Mouse (Mus musculus): ENCODE results near the gene 1700028P14Rik. TPM values are rescaled to one million over a fixed set of nuclear protein-coding genes. Genes with fewer than 3 reads are reported as not detected.
A peak's percentile ranks its signal among the peaks of the same experiment; 100 is the strongest.
"Not testable (repeated sequence)": the region's sequence is repeated elsewhere in the genome, so short reads cannot be mapped to it uniquely, and the experiment has no call there.

Gene 1700028P14Rik
- not detected in 2 replicates for total RNA-seq (2017)

DNA sequence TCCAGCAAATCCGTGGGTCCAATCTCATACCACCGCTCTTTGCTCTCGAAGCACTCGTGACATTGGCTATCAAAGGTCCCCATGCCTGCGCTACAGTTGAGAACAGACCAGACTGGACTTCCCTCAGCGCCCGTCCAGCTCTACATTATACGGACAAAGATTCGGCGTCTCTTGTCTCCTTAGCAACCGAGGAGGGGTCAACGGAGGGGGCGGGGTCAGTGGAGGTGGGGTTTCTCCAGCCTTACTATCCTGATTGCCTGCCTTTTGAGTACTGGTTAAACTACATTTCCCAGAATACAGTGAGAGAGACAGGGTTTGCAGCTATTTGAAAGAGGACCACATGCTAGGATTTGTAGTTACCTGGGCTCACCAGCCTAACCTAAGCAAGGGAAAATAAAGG lies at the start of gene 1700028P14Rik:
TSS of gene 1700028P14Rik (minus strand) at position 169 of the 400 bp plus-strand sequence.
- ATAC-seq (replicated peaks in 1 of 2; ENCODE audit: insufficient read depth in 1 of 2, low FRiP score in 2 of 2, low TSS enrichment in 1 of 2, low read depth in 1 of 2, poor library complexity in 2 of 2, severe bottlenecking in 2 of 2): no peak

DNA sequence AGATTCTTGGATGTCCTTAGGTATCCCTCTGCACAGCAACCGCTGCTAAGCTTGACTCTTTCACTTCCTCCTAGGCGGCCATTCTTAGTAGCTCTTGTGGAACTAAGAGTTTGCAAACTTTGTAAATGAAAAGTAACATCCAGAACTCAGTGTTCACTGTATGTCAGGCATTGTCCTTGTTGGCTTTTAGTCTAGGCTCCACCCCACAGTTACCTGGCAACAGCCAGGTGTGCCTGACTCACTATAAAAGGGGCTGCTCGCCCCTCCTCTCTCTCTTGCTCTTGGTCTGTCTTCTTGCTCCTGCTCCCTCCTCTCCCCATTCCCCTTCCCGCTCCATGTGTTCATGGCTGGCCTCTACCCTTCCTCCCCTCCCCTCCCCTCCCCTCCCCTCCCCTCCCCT lies 46.5 kb upstream of the 1700028P14Rik start:
- ATAC-seq (replicated peaks in 1 of 2; ENCODE audit: insufficient read depth in 1 of 2, low FRiP score in 2 of 2, low TSS enrichment in 1 of 2, low read depth in 1 of 2, poor library complexity in 2 of 2, severe bottlenecking in 2 of 2): no peak

DNA sequence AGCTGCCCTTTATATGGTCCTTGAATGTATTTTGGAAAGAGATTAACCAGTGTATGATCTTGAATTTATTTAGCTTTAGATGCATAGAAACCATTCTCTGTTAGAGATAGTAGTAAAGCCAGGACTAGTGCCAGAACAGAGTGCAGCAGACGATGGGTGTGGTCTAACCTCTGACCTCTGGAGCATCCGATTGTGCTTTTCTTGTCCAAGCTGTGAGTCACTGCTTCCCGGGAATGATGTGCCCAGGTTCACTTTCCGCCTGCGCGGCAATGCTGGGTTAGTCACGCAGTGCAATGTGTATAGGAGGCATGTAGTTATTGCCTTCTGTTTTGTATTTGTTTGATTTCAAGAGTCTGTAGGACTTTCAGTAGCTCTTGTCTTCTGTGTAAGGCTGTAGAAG lies 45.8 kb upstream of the 1700028P14Rik start:
- ATAC-seq (replicated peaks in 1 of 2; ENCODE audit: insufficient read depth in 1 of 2, low FRiP score in 2 of 2, low TSS enrichment in 1 of 2, low read depth in 1 of 2, poor library complexity in 2 of 2, severe bottlenecking in 2 of 2): no peak

DNA sequence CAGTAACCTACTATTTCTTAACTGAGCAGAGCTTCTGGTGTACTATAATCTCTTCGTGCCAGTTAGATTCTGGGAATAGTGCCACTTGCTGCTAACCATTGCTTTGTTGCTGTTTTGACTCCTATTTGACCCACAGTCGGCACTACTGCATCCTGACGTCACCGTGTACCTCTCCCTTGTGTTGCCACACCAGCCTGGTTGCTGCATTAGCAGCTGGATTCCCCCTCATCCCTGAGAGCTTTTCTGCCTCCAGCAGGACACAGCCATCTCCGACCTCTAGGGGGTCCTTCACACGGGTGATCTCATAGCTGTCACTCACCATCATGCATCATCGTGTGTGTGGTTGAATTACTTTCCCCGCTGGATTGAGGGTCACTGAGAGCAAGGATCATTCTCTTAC lies 45.2 kb upstream of the 1700028P14Rik start:
- no peak for ATAC-seq (replicated peaks in 1 of 2; ENCODE audit: insufficient read depth in 1 of 2, low FRiP score in 2 of 2, low TSS enrichment in 1 of 2, low read depth in 1 of 2, poor library complexity in 2 of 2, severe bottlenecking in 2 of 2)

DNA sequence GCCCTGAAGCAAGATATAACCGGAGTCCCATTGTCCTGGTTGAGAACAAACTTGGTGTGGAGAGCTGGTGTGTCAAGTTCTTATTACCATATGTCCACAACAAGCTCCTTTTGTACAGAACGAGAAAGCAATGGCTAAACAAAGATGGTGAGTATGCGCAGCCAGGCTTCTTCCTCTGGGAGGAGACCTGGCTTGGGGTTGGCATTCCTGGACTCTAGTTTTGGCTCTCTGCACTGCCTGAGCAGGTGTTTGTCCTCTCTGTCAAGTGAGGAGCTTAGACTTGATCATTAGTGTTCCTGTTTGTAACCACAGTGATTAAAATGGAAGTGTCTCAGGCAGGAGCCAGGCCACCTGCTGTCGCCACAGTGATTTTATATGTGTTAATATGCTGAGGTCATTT lies 41.7 kb upstream of the 1700028P14Rik start:
- no peak for ATAC-seq (replicated peaks in 1 of 2; ENCODE audit: insufficient read depth in 1 of 2, low FRiP score in 2 of 2, low TSS enrichment in 1 of 2, low read depth in 1 of 2, poor library complexity in 2 of 2, severe bottlenecking in 2 of 2)

DNA sequence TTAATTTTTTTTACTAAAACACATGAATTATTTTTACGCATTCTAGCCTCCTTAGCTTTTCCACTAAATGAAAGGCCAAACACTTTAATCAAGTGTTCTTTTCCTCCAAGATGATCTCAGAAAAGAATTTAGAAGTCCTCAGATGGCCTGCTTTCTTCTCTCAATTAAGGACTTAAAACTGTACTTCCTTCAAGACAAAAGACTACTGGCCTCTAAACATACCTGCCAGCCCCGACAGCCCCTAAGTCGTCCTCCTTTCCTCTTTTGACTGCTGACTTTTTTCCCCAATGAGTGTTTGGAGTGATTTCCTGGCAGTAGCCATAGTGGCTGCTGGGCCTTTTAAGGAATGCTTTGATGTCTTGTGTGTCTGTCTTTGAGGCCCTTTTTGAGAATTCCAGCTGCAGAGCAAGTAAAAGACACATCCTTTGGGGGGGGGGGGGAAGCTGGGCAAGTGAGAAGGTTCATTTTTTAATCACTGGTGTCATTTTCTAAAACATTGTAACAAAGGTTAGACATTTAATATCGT lies 35.9 kb upstream of the 1700028P14Rik start:
- no peak for ATAC-seq (replicated peaks in 1 of 2; ENCODE audit: insufficient read depth in 1 of 2, low FRiP score in 2 of 2, low TSS enrichment in 1 of 2, low read depth in 1 of 2, poor library complexity in 2 of 2, severe bottlenecking in 2 of 2)

DNA sequence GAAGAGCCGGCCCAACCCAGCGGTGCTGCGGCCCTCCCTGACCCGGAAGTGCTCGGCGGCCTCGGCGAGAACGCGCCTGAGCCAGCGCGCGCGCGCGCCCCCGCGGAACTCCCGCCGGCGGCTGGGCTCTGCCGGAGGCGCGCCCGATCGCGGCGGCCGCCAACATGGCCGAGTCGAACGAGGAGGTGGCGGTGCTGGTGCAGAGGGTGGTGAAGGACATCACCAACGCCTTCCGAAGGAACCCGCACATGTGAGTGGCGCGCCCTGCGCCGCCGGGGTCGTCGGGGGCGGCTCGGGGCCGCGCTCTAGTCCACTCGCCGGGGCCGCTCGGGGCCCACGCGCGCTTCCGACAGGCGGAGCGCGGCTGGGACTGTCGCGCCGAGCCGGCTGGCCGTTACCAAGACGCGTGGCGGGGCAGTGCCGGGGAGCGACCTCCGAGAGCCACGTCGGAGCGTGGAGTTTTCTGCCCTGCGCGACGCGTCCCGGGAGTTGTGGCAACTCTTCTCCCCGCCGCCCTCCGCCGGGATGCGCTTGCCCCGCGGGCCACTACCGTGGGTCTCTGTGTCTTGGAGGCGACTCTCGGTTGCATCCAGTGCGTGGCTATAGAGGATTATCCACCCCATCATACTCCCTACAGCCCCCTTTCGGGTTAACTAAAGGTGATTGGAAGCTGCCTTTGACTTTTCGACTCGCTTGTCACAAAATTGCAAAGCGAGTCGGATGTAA lies 34.8 kb upstream of the 1700028P14Rik start, which contains the start of gene Ptar1:
TSS of gene Ptar1 (plus strand) at position 134 of the 726 bp plus-strand sequence.
- peak; percentile 80 to 91; a peak in 3 of 4 replicates for ATAC-seq (replicated peaks in 1 of 2; ENCODE audit: insufficient read depth in 1 of 2, low FRiP score in 2 of 2, low TSS enrichment in 1 of 2, low read depth in 1 of 2, poor library complexity in 2 of 2, severe bottlenecking in 2 of 2)

DNA sequence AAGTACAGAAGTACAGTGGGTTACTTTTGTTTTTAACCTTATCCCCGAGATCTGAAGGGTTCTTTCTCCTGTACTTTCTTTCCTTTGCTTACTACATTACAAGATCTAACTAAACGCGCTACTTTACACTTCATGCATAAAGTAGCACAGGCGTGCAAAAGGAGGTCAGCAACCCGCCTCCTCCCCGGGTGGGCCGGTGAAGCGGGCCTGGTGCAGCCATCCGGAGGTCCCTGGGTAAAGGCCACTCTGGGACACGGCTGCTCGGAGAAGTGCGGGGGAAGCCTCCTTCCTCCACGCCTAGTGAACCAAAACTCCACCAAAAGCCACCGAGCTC lies 34.3 kb upstream of the 1700028P14Rik start:
- ATAC-seq (replicated peaks in 1 of 2; ENCODE audit: insufficient read depth in 1 of 2, low FRiP score in 2 of 2, low TSS enrichment in 1 of 2, low read depth in 1 of 2, poor library complexity in 2 of 2, severe bottlenecking in 2 of 2): no peak; a peak in 2 of 4 replicates

DNA sequence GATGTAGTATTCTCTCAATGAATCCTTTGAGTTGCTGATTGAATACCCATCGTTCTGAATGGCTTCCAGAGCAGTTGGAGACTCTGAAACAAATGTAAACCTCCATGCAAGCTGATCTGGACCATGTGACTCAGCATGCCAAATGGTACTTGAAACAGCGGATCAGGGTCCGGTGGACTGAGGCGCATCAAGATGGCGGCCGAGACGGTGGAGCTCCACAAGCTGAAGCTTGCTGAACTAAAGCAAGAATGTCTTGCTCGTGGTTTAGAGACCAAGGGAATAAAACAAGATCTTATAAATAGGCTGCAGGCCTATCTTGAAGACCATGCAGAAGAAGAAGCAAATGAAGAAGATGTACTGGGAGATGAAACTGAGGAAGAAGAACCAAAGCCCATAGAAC lies 23.0 kb upstream of the 1700028P14Rik start:
- not testable (repeated sequence) for ATAC-seq (replicated peaks in 1 of 2; ENCODE audit: insufficient read depth in 1 of 2, low FRiP score in 2 of 2, low TSS enrichment in 1 of 2, low read depth in 1 of 2, poor library complexity in 2 of 2, severe bottlenecking in 2 of 2)

DNA sequence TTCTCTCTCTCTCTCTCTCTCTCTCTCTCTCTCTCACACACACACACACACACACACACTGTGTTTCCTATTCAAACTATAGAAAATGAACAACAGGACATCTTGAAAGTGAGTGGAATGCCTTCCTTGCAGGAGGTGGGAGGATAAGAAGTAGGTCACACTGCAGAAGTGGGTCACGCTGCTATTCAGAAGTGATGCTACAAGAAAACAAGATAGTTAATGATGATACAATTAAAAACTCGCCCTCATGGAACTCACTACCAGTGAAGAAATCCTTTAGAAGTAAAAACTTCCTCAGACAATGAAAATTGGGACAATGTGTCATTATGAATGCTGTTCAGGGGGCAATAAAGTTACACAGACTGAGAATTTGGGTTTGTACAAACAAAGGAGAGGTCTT lies 20.4 kb upstream of the 1700028P14Rik start:
- no peak for ATAC-seq (replicated peaks in 1 of 2; ENCODE audit: insufficient read depth in 1 of 2, low FRiP score in 2 of 2, low TSS enrichment in 1 of 2, low read depth in 1 of 2, poor library complexity in 2 of 2, severe bottlenecking in 2 of 2)

DNA sequence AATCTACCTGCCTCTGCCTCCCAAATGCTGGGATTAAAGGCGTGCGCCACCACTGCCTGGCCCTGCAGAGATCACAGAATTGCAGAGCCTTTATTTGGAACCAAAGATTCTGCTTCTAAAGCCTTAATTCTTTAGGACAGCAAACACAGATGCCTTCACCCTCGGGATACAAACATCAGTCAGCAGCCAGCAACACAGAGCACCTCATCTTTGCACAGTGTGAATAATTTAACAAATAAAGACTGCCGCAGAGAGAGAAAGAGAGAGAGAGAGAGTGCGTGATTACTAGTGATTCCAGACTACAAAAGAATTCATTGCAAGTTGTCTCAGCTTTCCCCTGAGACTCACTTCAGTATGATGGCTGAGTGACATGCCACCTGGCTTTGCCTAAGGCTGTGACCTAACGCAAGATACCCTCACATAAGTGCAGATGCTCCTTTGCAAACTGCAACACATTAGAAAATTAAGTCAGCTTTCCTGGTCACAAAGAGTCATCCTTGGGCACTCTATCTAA lies 15.6 kb upstream of the 1700028P14Rik start:
- no peak for ATAC-seq (replicated peaks in 1 of 2; ENCODE audit: insufficient read depth in 1 of 2, low FRiP score in 2 of 2, low TSS enrichment in 1 of 2, low read depth in 1 of 2, poor library complexity in 2 of 2, severe bottlenecking in 2 of 2)

DNA sequence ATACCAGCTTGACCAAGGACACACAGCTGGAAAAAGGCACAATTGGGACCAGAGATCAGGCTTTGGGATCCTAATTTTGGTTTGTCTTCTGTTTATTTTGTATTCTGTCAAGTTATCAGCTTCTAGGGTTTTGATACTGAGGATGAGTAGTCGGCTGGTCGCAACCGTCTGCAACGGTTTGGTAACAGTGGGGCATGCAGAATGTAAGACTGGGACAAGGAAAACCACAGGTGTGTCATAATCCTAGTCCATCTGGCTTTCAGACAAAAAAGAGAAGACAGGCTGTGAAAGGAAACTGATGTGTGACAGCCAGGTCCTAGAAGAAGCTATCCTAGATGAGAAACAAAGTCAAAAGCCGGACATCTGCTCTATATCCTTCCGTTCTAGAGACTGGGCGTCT lies 11.5 kb upstream of the 1700028P14Rik start:
- ATAC-seq (replicated peaks in 1 of 2; ENCODE audit: insufficient read depth in 1 of 2, low FRiP score in 2 of 2, low TSS enrichment in 1 of 2, low read depth in 1 of 2, poor library complexity in 2 of 2, severe bottlenecking in 2 of 2): no peak

DNA sequence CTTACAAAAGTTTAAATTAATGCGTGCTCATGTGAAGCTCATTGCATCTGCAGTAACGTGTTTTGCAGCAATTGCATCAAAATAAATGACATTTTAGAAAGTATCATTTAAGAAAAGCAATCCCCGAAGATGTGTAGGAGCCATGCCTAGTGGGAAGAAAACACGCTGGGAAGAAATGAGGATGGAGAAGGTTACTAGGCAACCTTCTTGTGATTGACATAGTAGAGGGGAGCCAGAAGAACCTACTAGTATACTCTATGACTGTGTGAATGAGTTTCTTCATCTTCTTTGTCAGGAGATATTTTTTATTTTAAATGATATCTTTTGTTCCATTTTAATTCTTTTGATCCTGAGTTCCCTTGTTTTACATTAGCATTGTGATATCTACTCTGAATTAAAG lies 5.7 kb upstream of the 1700028P14Rik start:
- ATAC-seq (replicated peaks in 1 of 2; ENCODE audit: insufficient read depth in 1 of 2, low FRiP score in 2 of 2, low TSS enrichment in 1 of 2, low read depth in 1 of 2, poor library complexity in 2 of 2, severe bottlenecking in 2 of 2): no peak

DNA sequence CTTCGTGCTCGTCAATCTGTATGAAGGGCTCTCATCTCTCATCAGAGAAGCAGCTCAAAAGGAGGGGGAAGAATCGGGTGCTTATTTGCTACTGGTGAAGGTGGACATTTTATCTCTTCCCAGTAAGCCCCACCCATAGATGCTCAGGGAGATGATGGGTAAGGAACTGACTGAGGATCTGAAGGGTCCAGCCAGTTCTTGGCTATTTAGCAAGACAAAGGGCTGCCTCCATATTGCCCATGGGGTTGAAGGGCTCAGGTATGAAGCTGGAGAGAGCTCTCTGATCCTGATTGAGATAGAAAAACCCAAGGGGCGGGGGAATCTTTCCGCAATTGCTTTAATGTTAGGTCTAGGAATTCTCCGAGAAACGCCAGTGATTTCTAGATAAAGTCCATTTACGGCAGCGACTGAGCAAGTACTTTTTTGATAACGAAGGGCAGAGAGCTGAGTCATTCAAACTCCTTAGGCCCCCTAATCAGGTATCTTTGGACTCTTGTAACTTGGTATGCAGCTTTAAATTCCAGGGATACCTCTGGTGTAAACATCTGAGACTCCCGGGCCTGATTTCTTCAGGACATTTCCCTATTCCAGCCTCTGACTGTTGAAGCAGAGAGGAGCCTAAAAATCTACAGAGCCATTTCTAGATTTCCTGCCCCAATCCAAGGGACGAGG lies 4.8 kb upstream of the 1700028P14Rik start:
- no peak for ATAC-seq (replicated peaks in 1 of 2; ENCODE audit: insufficient read depth in 1 of 2, low FRiP score in 2 of 2, low TSS enrichment in 1 of 2, low read depth in 1 of 2, poor library complexity in 2 of 2, severe bottlenecking in 2 of 2)

DNA sequence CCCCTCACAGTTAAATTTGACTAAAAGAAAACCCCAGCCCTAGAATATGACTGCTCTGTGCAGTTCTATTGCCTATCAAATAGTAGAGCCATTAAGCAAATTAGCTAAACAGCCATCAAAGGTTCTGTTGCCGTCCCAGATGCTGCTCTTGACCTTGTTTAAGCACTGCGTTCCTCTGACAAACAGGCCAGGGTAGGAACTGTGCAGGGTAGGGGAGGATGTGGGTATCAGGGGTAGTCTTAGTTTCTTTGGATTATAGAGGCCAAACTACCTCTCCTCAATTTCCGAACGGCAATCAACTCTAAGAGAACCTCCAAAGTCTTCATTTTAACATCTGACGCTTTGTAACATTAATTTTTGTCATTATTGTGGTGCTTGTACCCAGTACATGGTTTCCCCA lies 542 bp upstream of the 1700028P14Rik start:
- ATAC-seq (replicated peaks in 1 of 2; ENCODE audit: insufficient read depth in 1 of 2, low FRiP score in 2 of 2, low TSS enrichment in 1 of 2, low read depth in 1 of 2, poor library complexity in 2 of 2, severe bottlenecking in 2 of 2): no peak

DNA sequence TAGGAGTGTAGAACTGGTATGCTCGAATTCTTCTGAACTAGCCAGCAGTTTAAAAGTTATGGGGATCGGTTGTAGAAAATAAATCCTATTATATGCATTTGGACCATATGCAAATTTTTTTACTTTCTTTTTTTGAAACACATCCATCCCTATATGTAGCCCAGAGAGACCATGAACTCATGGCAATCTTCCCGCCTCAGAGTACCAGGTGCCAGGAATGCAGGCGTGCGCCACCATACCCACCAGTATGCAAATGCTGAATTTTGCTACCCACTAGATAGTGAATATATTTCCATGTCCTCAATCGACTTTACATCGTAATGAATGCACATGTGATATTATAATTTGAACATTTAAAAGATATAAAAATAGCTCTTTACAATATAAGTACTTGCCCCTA lies 5.3 kb downstream of the 1700028P14Rik start:
- no peak for ATAC-seq (replicated peaks in 1 of 2; ENCODE audit: insufficient read depth in 1 of 2, low FRiP score in 2 of 2, low TSS enrichment in 1 of 2, low read depth in 1 of 2, poor library complexity in 2 of 2, severe bottlenecking in 2 of 2)

DNA sequence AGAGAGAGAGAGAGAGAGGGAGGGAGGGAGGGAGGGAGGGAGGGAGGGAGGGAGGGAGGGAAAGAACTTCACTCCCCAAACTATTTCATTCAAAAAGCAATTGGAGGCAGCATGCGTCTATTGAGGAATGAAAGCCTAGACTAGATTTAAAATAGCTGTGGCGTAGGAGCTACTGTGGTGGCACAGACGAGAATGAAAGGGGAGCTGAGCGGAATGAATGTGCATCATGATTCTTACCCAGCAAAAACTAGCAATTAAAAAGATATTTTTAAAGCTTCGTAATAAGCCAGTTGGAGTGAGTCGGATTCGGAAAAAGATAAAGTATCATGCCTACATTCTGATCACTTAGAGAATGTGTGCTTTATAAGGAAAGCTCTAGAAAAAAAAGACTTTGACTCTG lies 7.3 kb downstream of the 1700028P14Rik start:
- no peak for ATAC-seq (replicated peaks in 1 of 2; ENCODE audit: insufficient read depth in 1 of 2, low FRiP score in 2 of 2, low TSS enrichment in 1 of 2, low read depth in 1 of 2, poor library complexity in 2 of 2, severe bottlenecking in 2 of 2)

DNA sequence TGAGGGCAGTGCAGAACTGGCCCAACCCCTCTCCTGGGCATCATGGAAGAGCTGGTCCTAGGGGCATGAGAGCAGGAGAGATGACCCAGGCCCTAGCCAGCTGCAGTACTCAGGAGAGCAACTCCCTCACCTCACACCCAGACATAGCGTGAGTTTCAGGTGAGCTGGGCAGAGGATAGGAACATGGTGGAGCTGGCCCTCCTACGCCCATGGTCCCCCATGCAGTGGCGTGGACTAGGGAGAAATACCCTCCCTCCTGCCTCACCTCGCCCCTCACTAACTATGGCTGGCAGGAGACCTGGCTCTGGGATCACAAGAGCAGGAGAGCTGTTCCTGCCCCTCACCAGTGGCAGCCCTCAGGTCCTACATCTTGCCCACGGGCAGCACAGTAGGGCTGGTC lies 8.8 kb downstream of the 1700028P14Rik start:
- ATAC-seq (replicated peaks in 1 of 2; ENCODE audit: insufficient read depth in 1 of 2, low FRiP score in 2 of 2, low TSS enrichment in 1 of 2, low read depth in 1 of 2, poor library complexity in 2 of 2, severe bottlenecking in 2 of 2): no peak

Data from hematopoietic stem cell, adult 5-6 weeks (primary cell).